Mouse (Mus musculus) liver, postnatal 0 days (tissue): ENCODE data around the gene Flcn. TPM values are rescaled to one million over a fixed set of nuclear protein-coding genes. Genes with fewer than 3 reads are reported as not detected.
"Not testable (repeated sequence)": the region's sequence is repeated elsewhere in the genome, so short reads cannot be mapped to it uniquely, and the experiment has no call there.

Experiments
- ATAC-seq: fragments of 200-750 bp; cut with Nextera tagmentation; 2 replicates; pipeline ENCODE4 v1.8.0; 2017; ENCODE audit warnings: mild to moderate bottlenecking, moderate library complexity
- DNase-seq: peaks from one replicate; pipeline ENCODE4 v3.0.0-alpha.2; 2016
- H3K27ac ChIP-seq: fragments of 300-500 bp; sonication (generic); 2 replicates; pipeline ENCODE4 v1.5.1; 2014; ENCODE audit warnings: antibody characterized with exemption, moderate library complexity, mild to moderate bottlenecking, low read depth
- H3K27me3 ChIP-seq: fragments of 300-500 bp; sonication (generic); 2 replicates; pipeline ENCODE4 v1.6.1; 2014; ENCODE audit warnings: low read length, control low read depth, mixed read lengths; ENCODE audit not compliant: insufficient read depth
- H3K36me3 ChIP-seq: fragments of 300-500 bp; sonication (generic); replicated peaks from 2 replicates; pipeline ENCODE4 v1.6.1; 2014; ENCODE audit warnings: mild to moderate bottlenecking, control low read depth, low read length, moderate library complexity, mixed read lengths; ENCODE audit not compliant: insufficient read depth
- H3K4me1 ChIP-seq: fragments of 300-500 bp; sonication (generic); 2 replicates; pipeline ENCODE4 v1.6.1; 2014; ENCODE audit warnings: antibody characterized with exemption, mild to moderate bottlenecking, control low read depth; ENCODE audit not compliant: insufficient read depth
- H3K4me2 ChIP-seq: fragments of 300-500 bp; sonication (generic); 2 replicates; pipeline ENCODE4 v1.6.1; 2014; ENCODE audit warnings: low read depth, mild to moderate bottlenecking, low read length, moderate library complexity, mixed read lengths
- H3K4me3 ChIP-seq: fragments of 300-500 bp; sonication (generic); 2 replicates; pipeline ENCODE4 v1.5.1; 2014; ENCODE audit warnings: low read depth, low read length
- H3K9ac ChIP-seq: fragments of 300-500 bp; sonication (generic); replicated peaks from 2 replicates; pipeline ENCODE4 v1.6.1; 2014; ENCODE audit warnings: mild to moderate bottlenecking, moderate library complexity
- H3K9me3 ChIP-seq: fragments of 300-500 bp; sonication (generic); 2 replicates; pipeline ENCODE4 v1.6.1; 2016; ENCODE audit warnings: mild to moderate bottlenecking, control low read depth, low read length, mixed read lengths
- CTCF ChIP-seq: sonication (generic); IDR thresholded peaks from 2 replicates; pipeline ENCODE4 v1.5.1; 2016; ENCODE audit warnings: antibody characterized with exemption, low read depth
- EP300 ChIP-seq: IDR thresholded peaks from 2 replicates; pipeline ENCODE4 v1.6.1; 2016; ENCODE audit warnings: antibody characterized with exemption, low read depth, mild to moderate bottlenecking
- WGBS: fragments of 180-500 bp; shearing (Covaris S2); extraction: QIAGEN DNeasy Blood & Tissue Kit; methylation state at CpG from one replicate; pipeline ENCODE4 v1.1.7; 2014; ENCODE audit not compliant: insufficient replicate concordance; 5-methylcytosine and 5-hydroxymethylcytosine counted together
- polyA plus RNA-seq: library from polyadenylated mRNA; unstranded; fragments of >200 nt; fragmentation: Nextera tagmentation; extraction: Ambion mirVana; gene quantifications from 2 replicates; pipeline ENCODE4 v1.2.1, GENCODE M21; 2015

Gene Flcn
- polyA plus RNA-seq, 1 experiment from 2014 or later: 13.9 TPM

DNA sequence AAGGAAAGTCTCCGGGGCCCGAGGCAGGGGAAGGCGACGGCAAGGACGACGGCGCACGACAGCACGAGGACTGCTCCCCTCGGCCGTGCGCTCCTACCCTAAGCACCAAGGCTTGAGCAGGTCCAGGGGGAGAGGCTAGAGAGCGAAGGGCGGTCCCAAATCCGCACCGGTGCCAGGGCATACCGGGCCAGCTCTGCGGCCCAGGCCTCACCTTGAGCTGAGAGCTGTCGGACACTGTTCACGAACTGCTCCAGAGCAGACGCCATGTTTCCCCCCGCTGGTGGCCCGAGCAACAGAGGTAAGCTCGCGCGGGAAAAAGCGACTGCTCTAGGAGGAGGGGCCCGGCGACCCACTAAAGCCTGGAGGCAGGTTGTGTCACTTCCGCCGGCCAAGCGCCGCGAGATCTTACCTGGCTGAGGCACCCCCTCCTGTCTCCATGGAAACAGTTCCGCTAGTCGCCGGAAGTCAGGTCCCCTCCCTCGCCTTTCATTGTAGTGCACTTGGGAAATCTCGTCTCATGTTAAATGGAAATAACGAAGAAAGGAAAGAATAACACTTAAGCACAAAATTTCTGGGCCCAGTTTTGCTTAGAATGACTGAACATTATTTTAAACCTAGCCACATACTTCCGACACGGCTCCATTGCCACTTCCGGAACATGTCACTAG, 29.8 kb upstream of the Flcn start, which contains the start of gene Cops3:
Gene Cops3 (minus strand): TSS at position 380 of the 668 bp plus-strand sequence.
- Histone ChIP-seq H3K4me1 (peaks cover 19% of the 10 kb centered on the region), H3K27me3 (no peaks in the 10 kb centered on the region), H3K4me2 (peak within 1 kb of the TSS; percentile 85), H3K9ac (peak within 1 kb of the TSS; percentile 86), H3K36me3 (peaks cover 14% of the 10 kb centered on the region), H3K4me3 (peak within 1 kb of the TSS; percentile 77), H3K9me3 (no peaks in the 10 kb centered on the region), H3K27ac (peak within 1 kb of the TSS; percentile 96)
- ATAC-seq (peak; percentile 95), DNase-seq (peak; percentile 95)
- TF ChIP-seq CTCF (no peak), EP300 (no peak; the same call in none of the 2 replicates)
- WGBS: under 1% methylated on average over 42 of the region's 43 CpGs

DNA sequence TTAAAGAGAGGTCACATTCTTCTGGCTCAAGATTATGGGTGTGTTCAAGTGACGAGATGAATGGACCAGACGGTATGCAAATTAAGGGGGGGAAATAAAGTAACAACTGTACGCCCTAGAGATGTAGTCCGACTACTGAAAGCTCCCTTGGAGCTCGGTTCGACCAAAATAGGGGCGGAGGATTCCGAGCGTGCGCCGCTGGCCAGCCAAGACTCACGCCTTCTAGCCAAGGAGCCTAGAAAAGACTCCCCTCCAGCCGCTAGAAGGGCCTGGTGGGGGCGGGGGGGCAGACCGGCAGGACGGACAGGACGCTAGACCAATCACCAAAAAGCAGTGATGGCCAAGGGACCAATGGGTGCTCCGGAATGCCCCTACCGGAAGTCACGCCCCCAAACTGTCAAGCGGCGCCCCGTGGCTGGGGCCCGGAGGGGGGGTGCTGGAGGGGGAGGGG, 29.2 kb upstream of the Flcn start, which contains the start of gene Nt5m:
Gene Nt5m (plus strand): TSS at position 440 of the 451 bp plus-strand sequence.
- under 1% methylated on average over 24 of the region's 24 CpGs for WGBS
- Histone ChIP-seq H3K4me1 (peaks cover 19% of the 10 kb centered on the region), H3K4me3 (peak within 1 kb of the TSS; percentile 77), H3K36me3 (peaks cover 17% of the 10 kb centered on the region), H3K9ac (peak within 1 kb of the TSS; percentile 86), H3K27me3 (no peaks in the 10 kb centered on the region), H3K27ac (peak within 1 kb of the TSS; percentile 96), H3K9me3 (no peaks in the 10 kb centered on the region), H3K4me2 (peak within 1 kb of the TSS; percentile 85)
- DNase-seq (peak; percentile 96), ATAC-seq (peak; percentile 96)
- TF ChIP-seq CTCF (no peak), EP300 (peak; percentile 49)

DNA sequence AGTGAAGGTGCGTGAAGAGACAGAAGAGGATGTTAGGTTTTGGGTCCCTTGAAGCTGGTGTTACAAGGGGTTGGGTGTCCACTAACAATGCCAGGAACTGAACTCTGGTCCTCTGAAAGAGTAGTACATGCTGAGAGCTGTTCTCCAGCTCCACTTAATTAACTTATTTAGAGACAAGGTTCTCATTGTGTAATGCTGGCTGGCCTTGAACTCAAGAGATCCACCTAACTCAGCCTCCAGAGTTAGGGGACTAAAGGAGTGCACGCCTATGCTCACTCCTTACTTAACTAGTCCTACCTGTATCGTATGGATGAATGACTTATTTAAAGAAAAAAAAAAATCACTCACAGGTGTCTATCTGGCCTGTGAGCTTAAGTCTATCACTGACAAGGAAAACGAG, 28.6 kb upstream of the Flcn start:
- peak overlapping the region; percentile 96 for H3K27ac ChIP-seq
- peaks cover 20% of the 10 kb centered on the region for H3K36me3 ChIP-seq
- H3K4me1 ChIP-seq: peaks cover 19% of the 10 kb centered on the region
- no peak for ATAC-seq
- H3K9ac ChIP-seq: peak overlapping the region; percentile 86
- peak overlapping the region; percentile 77 for H3K4me3 ChIP-seq
- H3K27me3 ChIP-seq: no peaks in the 10 kb centered on the region
- DNase-seq: no peak
- TF ChIP-seq EP300: no peak
- no peak for TF ChIP-seq CTCF
- H3K4me2 ChIP-seq: peak overlapping the region; percentile 85
- H3K9me3 ChIP-seq: no peaks in the 10 kb centered on the region
- WGBS: 50% methylated on average over 4 of the region's 4 CpGs

DNA sequence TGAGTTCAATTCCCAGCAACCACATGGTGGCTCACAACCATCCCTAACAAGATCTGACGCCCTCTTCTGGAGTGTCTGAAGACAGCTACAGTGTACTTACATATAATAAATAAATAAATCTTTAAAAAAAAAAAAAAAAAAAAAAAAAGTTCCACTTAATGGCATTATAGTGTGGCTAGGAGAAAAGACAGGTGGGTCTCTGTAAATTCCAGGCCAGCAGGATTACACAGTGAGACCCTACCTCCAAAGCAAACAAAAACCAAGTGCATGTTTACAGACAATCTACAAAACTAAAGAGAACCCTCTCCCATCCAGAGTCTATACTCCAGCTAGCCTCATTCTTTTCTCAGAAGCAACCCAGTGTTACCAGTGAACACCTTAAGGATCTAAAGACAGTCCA, 28.0 kb upstream of the Flcn start:
- not testable (repeated sequence) for H3K27ac ChIP-seq, ATAC-seq, H3K4me3 ChIP-seq, H3K9ac ChIP-seq, H3K27me3 ChIP-seq, H3K9me3 ChIP-seq, DNase-seq
- H3K4me1 ChIP-seq: peaks cover 19% of the 10 kb centered on the region
- peaks cover 18% of the 10 kb centered on the region for H3K36me3 ChIP-seq
- WGBS: no CpG with 5 or more reads among the region's 1 CpGs
- peak overlapping the region; percentile 85 for H3K4me2 ChIP-seq

DNA sequence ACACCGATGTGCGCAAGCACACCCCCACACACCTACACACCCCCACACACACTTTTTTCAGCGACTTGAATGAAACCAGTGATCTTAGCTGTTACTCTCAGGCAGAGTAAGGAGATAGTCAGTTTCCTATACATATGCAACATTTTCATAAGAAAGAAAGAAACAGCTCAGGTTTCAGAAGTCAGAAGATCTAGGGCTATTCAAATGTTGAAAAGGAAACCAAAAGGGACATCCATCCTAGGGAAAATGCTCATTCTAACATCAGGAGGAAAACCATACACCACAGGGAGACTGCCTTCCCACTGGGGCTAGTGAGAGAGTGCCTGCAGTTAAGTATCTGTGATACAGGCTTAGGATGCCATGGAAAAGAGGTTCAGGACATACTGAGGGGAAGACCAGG, 11.8 kb upstream of the Flcn start:
- Histone ChIP-seq H3K4me2 (no peak overlapping the region), H3K9me3 (no peaks in the 10 kb centered on the region), H3K27ac (no peak overlapping the region), H3K4me3 (no peak overlapping the region), H3K4me1 (no peaks in the 10 kb centered on the region), H3K36me3 (peaks cover 87% of the 10 kb centered on the region), H3K27me3 (no peaks in the 10 kb centered on the region), H3K9ac (no peak overlapping the region)
- ATAC-seq (no peak), DNase-seq (no peak)
- WGBS: 88% methylated on average over 3 of the region's 3 CpGs
- TF ChIP-seq EP300 (no peak), CTCF (no peak)

DNA sequence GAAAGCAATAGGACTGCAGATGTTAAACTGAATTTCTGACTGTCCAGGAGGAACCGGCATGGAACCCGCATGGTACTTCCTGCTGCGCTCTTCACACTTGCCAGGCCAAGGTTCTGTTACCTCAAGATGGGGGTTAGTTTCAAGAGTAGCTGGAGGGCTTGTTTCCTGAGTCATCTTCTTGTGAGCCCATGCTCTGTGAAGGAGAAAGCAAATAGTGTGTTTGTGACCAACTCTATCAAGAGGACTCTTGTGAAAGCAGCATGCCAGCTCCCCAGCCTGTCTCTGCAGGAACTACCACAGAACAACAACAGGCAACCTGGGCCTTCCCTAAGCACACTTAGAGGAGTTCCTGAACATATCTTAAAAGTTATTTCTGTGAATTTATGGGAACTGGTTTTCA, 8.1 kb upstream of the Flcn start:
- no peaks in the 10 kb centered on the region for H3K27me3 ChIP-seq
- no peak overlapping the region for H3K9ac ChIP-seq
- H3K27ac ChIP-seq: no peak overlapping the region
- WGBS: 98% methylated on average over 3 of the region's 3 CpGs
- no peak for TF ChIP-seq CTCF
- TF ChIP-seq EP300: no peak
- no peak for ATAC-seq
- H3K4me2 ChIP-seq: no peak overlapping the region
- H3K9me3 ChIP-seq: no peaks in the 10 kb centered on the region
- H3K36me3 ChIP-seq: peaks cover 55% of the 10 kb centered on the region
- DNase-seq: no peak
- peaks cover 9% of the 10 kb centered on the region for H3K4me1 ChIP-seq
- no peak overlapping the region for H3K4me3 ChIP-seq
